Mouse (Mus musculus) midbrain, embryonic 16.5 days (tissue): Measurements from ENCODE around the gene Abhd10. TPM values are rescaled to one million over a fixed set of nuclear protein-coding genes. Genes with fewer than 3 reads are reported as not detected.

Experiments used
- ATAC-seq: fragments of 200-750 bp; cut with Nextera tagmentation; 2 replicates; pipeline ENCODE4 v1.8.0; 2017; ENCODE audit warnings: moderate TSS enrichment
- H3K27ac ChIP-seq: fragments of 300-500 bp; sonication (generic); 2 replicates; pipeline ENCODE4 v1.5.1; 2014; ENCODE audit warnings: mild to moderate bottlenecking, low read length, mixed read lengths
- H3K27me3 ChIP-seq: fragments of 300-500 bp; sonication (generic); 2 replicates; pipeline ENCODE4 v1.6.1; 2014; ENCODE audit warnings: low read depth, low read length, mixed read lengths; ENCODE audit not compliant: control insufficient read depth, insufficient read depth
- H3K36me3 ChIP-seq: fragments of 300-500 bp; sonication (generic); 2 replicates; pipeline ENCODE4 v1.6.1; 2014; ENCODE audit warnings: mild to moderate bottlenecking, low read length, moderate library complexity, mixed read lengths; ENCODE audit not compliant: control insufficient read depth, insufficient read depth
- H3K4me1 ChIP-seq: fragments of 300-500 bp; sonication (generic); 2 replicates; pipeline ENCODE4 v1.6.1; 2014; ENCODE audit warnings: mild to moderate bottlenecking, low read length, mixed read lengths; ENCODE audit not compliant: control insufficient read depth, insufficient read depth
- H3K4me2 ChIP-seq: fragments of 300-500 bp; sonication (generic); 2 replicates; pipeline ENCODE4 v1.6.1; 2014; ENCODE audit warnings: mild to moderate bottlenecking, low read length, mixed read lengths
- H3K4me3 ChIP-seq: fragments of 300-500 bp; sonication (generic); 2 replicates; pipeline ENCODE4 v1.5.1; 2014; ENCODE audit warnings: low read depth, mild to moderate bottlenecking, low read length, moderate library complexity, mixed read lengths
- H3K9ac ChIP-seq: fragments of 300-500 bp; sonication (generic); 2 replicates; pipeline ENCODE4 v1.6.1; 2014; ENCODE audit warnings: low read depth, low read length, mixed read lengths
- H3K9me3 ChIP-seq: fragments of 300-500 bp; sonication (generic); replicated peaks from 2 replicates; pipeline ENCODE4 v1.6.1; 2014; ENCODE audit warnings: mild to moderate bottlenecking, low read length, mixed read lengths; ENCODE audit not compliant: control insufficient read depth, poor library complexity, severe bottlenecking
- WGBS: fragments of 180-500 bp; shearing (Covaris S2); extraction: QIAGEN DNeasy Blood & Tissue Kit; methylation state at CpG from one replicate; pipeline ENCODE4 v1.1.7; 2014; 5-methylcytosine and 5-hydroxymethylcytosine counted together
- polyA plus RNA-seq: library from polyadenylated mRNA; unstranded; fragments of >200 nt; fragmentation: Nextera tagmentation; extraction: Ambion mirVana; gene quantifications from 2 replicates; pipeline ENCODE4 v1.2.1, GENCODE M21; 2015

Gene Abhd10
- 42.3 and 42.6 TPM in 2 replicates for polyA plus RNA-seq

DNA sequence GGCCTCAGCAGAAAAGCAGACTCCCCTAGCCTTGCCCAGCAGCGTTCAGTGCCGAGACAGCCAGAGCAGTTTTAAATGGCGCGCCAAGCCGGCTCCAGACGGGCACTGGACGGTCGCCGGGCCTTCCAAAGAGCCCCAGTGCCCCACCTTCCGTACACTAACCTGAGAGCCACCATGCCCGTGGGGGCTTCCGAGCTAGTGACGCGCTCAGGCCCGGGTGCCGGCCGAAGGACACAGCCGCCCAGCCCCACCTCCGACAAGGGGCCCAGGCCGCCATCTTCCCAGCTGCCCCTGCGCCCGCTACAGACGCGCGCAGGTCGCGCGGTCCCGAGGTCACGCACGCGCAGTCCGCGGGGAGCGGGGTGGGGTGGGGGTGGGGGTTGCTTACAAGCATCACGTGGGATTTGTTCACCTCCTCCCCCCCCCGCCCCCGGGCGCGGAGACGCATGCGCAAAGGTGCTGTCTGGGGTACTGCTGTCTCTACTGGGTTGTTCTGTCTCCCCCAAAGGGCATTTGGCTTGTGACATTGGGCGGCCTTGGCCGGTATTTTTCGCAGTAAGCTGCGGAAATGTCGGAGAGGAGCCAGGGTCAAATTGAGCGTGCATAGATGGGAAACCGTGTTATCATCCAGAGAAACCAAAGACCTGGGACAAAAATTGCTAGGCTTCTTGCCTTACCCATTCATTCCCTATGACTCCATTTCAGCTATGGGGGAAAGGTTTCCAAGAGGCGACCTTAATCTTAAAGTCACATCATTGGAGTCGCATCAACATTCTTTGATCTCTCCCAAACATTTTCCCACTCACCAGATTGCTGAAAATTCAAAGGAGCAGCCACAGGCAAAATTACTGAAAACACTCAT lies at the start of gene Abhd10:
TSS of gene Abhd10 (minus strand) at position 341 of the 862 bp plus-strand sequence.
- Histone ChIP-seq H3K9me3 (no peaks in the 10 kb centered on the region), H3K27ac (peak within 1 kb of the TSS; percentile 94), H3K4me1 (peaks cover 13% of the 10 kb centered on the region), H3K4me2 (peak within 1 kb of the TSS; percentile 65), H3K9ac (peak within 1 kb of the TSS; percentile 96), H3K4me3 (peak within 1 kb of the TSS; percentile 83), H3K27me3 (no peaks in the 10 kb centered on the region), H3K36me3 (no peaks in the 10 kb centered on the region)
- ATAC-seq: peak; percentile 98
- WGBS: under 1% methylated on average over 47 of the region's 51 CpGs

DNA sequence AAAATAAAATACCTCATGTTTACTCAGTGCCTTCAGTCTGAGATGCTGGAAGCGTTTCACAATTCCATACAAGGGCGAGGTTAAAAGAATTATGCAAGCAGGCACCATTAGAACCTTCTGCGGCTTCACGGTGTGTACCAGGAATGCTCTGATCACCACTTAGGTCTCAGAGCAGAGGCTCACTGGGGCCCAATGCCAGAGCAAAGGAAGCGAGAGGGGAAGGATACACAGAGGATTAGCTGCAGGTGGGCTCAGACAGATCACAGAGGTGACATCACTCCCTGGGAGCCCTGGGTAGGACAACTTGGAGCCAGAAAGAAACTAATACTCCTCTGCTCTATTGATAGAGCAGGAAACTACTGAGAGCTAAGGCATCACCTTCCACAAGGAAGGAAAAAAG lies 48.5 kb upstream of the Abhd10 start:
- Histone ChIP-seq H3K27ac (no peak overlapping the region), H3K4me3 (no peak overlapping the region), H3K9me3 (no peaks in the 10 kb centered on the region), H3K36me3 (no peaks in the 10 kb centered on the region), H3K27me3 (no peaks in the 10 kb centered on the region), H3K4me2 (no peak overlapping the region), H3K4me1 (no peaks in the 10 kb centered on the region), H3K9ac (no peak overlapping the region)
- no peak for ATAC-seq
- 54% methylated on average over 5 of the region's 5 CpGs for WGBS

DNA sequence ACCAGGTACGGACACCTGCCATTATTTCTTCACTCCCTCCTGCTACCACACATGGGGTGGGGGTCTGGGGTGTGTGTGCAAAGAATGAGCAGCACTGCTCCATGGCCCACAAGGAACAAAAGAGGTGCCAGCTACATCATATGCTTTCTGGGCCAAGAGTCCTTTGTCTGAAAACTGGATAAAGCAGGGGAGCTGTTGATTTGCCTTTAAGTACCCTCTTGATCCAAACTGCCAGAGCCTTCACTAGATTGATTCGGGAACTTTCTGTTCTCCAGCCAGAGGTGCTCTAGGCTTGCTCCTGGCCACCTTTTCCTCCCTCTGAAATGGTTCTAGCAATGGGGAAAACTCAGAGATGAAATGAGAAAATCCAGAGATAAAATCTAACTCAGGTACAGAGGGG lies 46.6 kb upstream of the Abhd10 start:
- Histone ChIP-seq H3K4me2 (no peak overlapping the region), H3K9me3 (no peaks in the 10 kb centered on the region), H3K27ac (no peak overlapping the region), H3K27me3 (no peaks in the 10 kb centered on the region), H3K4me3 (no peak overlapping the region), H3K9ac (no peak overlapping the region), H3K36me3 (no peaks in the 10 kb centered on the region), H3K4me1 (no peaks in the 10 kb centered on the region)
- no peak for ATAC-seq
- 72% methylated on average over 2 of the region's 2 CpGs for WGBS

DNA sequence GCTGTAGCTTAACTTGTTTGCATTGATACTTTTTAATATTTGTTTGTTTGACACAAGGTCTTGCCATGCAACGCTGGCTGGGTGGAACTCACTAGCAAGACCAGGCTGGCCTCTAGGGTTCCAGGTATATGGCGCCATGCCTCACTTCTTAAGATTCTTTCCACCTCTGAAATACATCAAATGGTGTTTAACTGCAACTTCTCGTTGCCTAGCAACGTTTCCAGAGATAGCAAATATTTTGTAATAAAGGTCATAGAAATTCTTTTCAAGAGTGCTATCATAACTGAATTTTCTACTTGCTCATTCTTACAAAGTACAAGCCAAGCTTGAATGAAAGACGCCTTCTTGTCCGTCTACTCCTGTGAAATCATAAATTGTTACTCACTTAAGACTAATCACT lies 44.9 kb upstream of the Abhd10 start:
- no peaks in the 10 kb centered on the region for H3K27me3 ChIP-seq
- no peaks in the 10 kb centered on the region for H3K9me3 ChIP-seq
- H3K4me3 ChIP-seq: no peak overlapping the region
- H3K4me1 ChIP-seq: no peaks in the 10 kb centered on the region
- no peak for ATAC-seq
- no peak overlapping the region for H3K9ac ChIP-seq
- 86% methylated on average over 6 of the region's 6 CpGs for WGBS
- H3K36me3 ChIP-seq: no peaks in the 10 kb centered on the region
- H3K27ac ChIP-seq: no peak overlapping the region
- H3K4me2 ChIP-seq: no peak overlapping the region

DNA sequence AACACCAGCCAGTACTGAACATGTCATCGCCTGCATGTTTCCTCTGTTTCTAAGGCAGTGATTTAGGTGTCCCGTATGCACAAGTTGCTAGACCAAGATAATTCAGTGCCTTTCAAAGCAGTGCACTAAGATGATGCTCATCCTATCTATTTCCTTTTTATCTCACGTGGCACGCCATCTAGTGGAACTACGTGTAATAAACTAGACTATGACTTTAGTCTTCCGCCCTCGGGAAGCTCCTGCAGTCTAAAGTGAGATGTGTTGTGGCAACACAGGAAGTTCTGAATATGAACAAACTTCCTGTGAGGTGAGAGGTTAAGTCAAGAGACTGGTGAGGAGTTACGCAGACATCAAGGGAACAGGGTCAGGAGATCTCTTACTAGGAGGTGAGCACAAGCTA lies 43.9 kb upstream of the Abhd10 start:
- Histone ChIP-seq H3K36me3 (no peaks in the 10 kb centered on the region), H3K4me3 (no peak overlapping the region), H3K4me1 (no peaks in the 10 kb centered on the region), H3K9ac (no peak overlapping the region), H3K4me2 (no peak overlapping the region), H3K27me3 (no peaks in the 10 kb centered on the region), H3K9me3 (no peaks in the 10 kb centered on the region), H3K27ac (no peak overlapping the region)
- WGBS: 43% methylated on average over 8 of the region's 8 CpGs
- no peak for ATAC-seq

DNA sequence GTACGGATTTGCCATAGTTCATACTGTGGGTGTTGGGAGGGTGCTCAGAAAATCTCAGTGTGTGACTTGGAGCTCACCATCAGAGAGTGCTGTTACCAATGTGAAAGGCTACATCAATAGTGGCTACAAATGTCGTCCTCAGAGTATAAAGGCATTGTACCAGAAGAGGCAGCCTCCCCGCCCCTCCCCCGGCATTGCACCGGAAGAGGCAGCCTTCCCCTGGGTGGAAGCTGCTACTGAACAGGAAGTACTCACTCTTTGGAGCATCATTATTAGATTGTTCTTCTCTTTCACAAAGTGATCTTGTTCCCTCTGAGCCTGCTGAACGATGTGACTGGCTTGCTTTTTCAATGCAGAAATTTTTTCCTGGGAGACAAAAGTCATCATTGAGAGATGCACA lies 37.2 kb upstream of the Abhd10 start:
- ATAC-seq: no peak
- 81% methylated on average over 6 of the region's 6 CpGs for WGBS

DNA sequence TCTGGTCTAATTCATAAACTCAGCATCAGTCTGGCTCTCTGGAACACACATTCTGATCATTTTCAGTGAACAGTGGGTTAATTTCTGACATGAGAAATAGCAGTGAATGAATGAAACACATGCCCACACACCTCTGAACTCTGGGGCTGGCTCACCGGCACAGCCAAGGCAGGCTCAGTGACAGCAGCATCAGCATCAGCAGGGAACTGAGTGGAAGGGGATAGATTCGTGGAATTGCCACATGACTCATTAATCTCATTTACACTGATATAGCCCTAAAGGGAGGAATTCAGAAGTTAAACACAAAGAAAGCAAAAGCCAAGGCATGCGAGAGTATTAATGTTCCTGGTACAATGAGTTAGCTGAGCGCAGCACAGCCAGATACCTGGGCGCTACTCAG lies 32.1 kb upstream of the Abhd10 start:
- Histone ChIP-seq H3K36me3 (no peaks in the 10 kb centered on the region), H3K9me3 (no peaks in the 10 kb centered on the region), H3K4me1 (no peaks in the 10 kb centered on the region), H3K27ac (no peak overlapping the region), H3K4me2 (no peak overlapping the region), H3K27me3 (no peaks in the 10 kb centered on the region), H3K4me3 (no peak overlapping the region), H3K9ac (no peak overlapping the region)
- WGBS: 82% methylated on average over 5 of the region's 5 CpGs
- ATAC-seq: no peak

More for the DNA sequence above, 37.2 kb upstream of the Abhd10 start:
- Histone ChIP-seq H3K9ac (no peak overlapping the region), H3K36me3 (no peaks in the 10 kb centered on the region), H3K4me1 (no peaks in the 10 kb centered on the region), H3K4me3 (no peak overlapping the region), H3K27ac (no peak overlapping the region), H3K9me3 (no peaks in the 10 kb centered on the region), H3K4me2 (no peak overlapping the region), H3K27me3 (no peaks in the 10 kb centered on the region)

DNA sequence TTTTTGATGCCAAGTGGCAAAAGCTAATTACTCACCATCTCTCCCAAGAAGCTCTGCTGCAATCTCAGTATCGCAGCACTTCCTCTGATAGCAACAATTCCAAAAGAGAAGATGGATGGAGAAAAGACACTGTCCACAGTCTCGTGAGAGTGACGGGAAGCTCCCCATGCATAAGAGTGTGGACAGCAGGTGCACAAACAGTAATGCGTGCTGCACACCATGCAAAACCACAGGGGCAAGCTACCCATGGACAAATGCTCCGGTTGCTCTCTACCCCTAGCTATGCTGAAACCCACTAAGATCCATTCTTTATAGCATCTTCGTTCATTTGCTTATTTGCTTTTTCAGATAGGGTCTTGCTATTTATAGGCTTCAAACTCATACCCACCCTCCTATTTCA lies 28.2 kb upstream of the Abhd10 start:
- H3K27ac ChIP-seq: no peak overlapping the region
- no peak overlapping the region for H3K4me2 ChIP-seq
- no peak for ATAC-seq
- no peak overlapping the region for H3K9ac ChIP-seq
- no peaks in the 10 kb centered on the region for H3K9me3 ChIP-seq
- WGBS: 95% methylated on average over 6 of the region's 6 CpGs
- H3K4me3 ChIP-seq: no peak overlapping the region
- no peaks in the 10 kb centered on the region for H3K27me3 ChIP-seq
- no peaks in the 10 kb centered on the region for H3K36me3 ChIP-seq
- no peaks in the 10 kb centered on the region; the same call in 1 of the 2 replicates for H3K4me1 ChIP-seq

DNA sequence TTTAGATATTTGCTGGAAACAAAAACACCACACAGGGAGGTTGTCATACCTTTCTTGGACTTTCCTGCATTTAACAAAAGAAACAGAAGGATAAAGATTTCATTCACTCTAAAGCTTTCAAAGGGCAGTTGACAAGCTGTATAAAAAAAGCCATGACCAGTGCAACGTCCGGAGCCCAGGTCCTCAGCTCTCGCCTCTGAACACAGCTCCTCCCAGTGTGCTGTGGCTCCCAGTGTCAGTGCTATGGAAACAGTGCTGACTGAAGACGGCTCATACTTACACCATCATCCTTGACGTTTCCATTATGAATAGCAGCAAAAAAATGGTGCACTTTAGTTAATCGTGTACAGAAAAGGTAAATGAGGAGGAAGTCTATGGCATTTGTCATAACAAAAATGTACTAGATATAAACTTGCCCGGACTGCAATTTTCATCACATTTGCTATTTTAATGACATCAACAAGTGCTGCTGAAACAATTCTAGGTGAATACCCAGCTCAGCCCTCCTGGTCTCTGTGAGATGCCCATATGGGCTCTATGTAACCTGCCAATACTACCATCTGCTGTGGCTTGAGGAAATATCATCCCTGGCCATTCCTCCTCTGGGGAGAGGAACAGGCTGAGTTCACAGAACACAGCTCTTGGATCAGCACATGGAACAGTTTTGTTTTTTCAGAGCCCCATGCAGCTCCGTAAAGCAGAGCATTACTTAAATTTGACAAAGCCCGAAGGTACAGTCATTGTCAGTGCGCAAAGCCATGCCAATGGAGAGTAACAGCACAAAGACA lies 25.3 kb upstream of the Abhd10 start:
- WGBS: 58% methylated on average over 10 of the region's 10 CpGs
- Histone ChIP-seq H3K27me3 (no peaks in the 10 kb centered on the region), H3K9me3 (no peaks in the 10 kb centered on the region), H3K4me3 (no peak overlapping the region), H3K9ac (no peak overlapping the region), H3K36me3 (no peaks in the 10 kb centered on the region), H3K27ac (no peak overlapping the region), H3K4me2 (no peak overlapping the region), H3K4me1 (no peaks in the 10 kb centered on the region; the same call in 1 of the 2 replicates)
- ATAC-seq: peak; percentile 82
